Mouse (Mus musculus) spleen, adult 2 months (tissue): ENCODE measurements around the gene Elmsan1.

Source experiments
- CTCF ChIP-seq: fragments of 200-500 bp; IDR thresholded peaks from 2 replicates; pipeline ENCODE4 v1.5.1; 2011; ENCODE audit warnings: mild to moderate bottlenecking, inconsistent platforms; ENCODE audit not compliant: insufficient read depth, insufficient read length, insufficient replicate concordance; ENCODE audit errors: extremely low read depth
- POLR2A ChIP-seq: fragments of 200-500 bp; IDR thresholded peaks from 2 replicates; pipeline ENCODE4 v1.6.1; 2011; ENCODE audit warnings: low read depth, low read length, inconsistent platforms

DNA sequence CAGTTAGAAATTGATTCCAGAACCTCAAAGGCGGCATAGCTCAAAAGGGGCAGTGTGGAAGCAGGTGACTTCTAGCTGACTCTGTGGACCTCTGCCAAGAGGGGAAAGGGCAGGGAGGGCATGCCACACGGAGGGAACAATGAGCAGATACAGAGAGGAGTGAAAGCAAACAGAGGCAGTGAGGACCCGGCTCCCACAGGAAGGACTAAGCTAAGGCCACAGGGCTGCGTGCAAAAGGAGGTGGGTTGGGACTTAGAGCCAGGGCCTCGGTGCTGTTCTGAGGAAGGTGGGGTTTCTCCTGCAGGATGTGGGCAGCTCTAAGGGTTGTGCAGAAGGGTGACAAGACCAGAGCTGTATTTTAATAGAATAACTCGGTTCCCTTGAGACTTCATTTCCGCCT lies 12.2 kb downstream of the Elmsan1 start:
- TF ChIP-seq POLR2A (peak; percentile 36), CTCF (no peak)
